Mouse (Mus musculus) midbrain, embryonic 16.5 days (tissue): ENCODE results near the gene Serpine2. TPM values are rescaled to one million over a fixed set of nuclear protein-coding genes. Genes with fewer than 3 reads are reported as not detected.
A peak's percentile ranks its signal among the peaks of the same experiment; 100 is the strongest.

Experiments used
- ATAC-seq: fragments of 200-750 bp; cut with Nextera tagmentation; 2 replicates; pipeline ENCODE4 v1.8.0; 2017; ENCODE audit warnings: moderate TSS enrichment
- H3K27ac ChIP-seq: fragments of 300-500 bp; sonication (generic); 2 replicates; pipeline ENCODE4 v1.5.1; 2014; ENCODE audit warnings: mild to moderate bottlenecking, low read length, mixed read lengths
- H3K27me3 ChIP-seq: fragments of 300-500 bp; sonication (generic); 2 replicates; pipeline ENCODE4 v1.6.1; 2014; ENCODE audit warnings: low read depth, low read length, mixed read lengths; ENCODE audit not compliant: control insufficient read depth, insufficient read depth
- H3K36me3 ChIP-seq: fragments of 300-500 bp; sonication (generic); 2 replicates; pipeline ENCODE4 v1.6.1; 2014; ENCODE audit warnings: mild to moderate bottlenecking, low read length, moderate library complexity, mixed read lengths; ENCODE audit not compliant: control insufficient read depth, insufficient read depth
- H3K4me1 ChIP-seq: fragments of 300-500 bp; sonication (generic); 2 replicates; pipeline ENCODE4 v1.6.1; 2014; ENCODE audit warnings: mild to moderate bottlenecking, low read length, mixed read lengths; ENCODE audit not compliant: control insufficient read depth, insufficient read depth
- H3K4me2 ChIP-seq: fragments of 300-500 bp; sonication (generic); 2 replicates; pipeline ENCODE4 v1.6.1; 2014; ENCODE audit warnings: mild to moderate bottlenecking, low read length, mixed read lengths
- H3K4me3 ChIP-seq: fragments of 300-500 bp; sonication (generic); 2 replicates; pipeline ENCODE4 v1.5.1; 2014; ENCODE audit warnings: low read depth, mild to moderate bottlenecking, low read length, moderate library complexity, mixed read lengths
- H3K9ac ChIP-seq: fragments of 300-500 bp; sonication (generic); 2 replicates; pipeline ENCODE4 v1.6.1; 2014; ENCODE audit warnings: low read depth, low read length, mixed read lengths
- H3K9me3 ChIP-seq: fragments of 300-500 bp; sonication (generic); replicated peaks from 2 replicates; pipeline ENCODE4 v1.6.1; 2014; ENCODE audit warnings: mild to moderate bottlenecking, low read length, mixed read lengths; ENCODE audit not compliant: control insufficient read depth, poor library complexity, severe bottlenecking
- WGBS: fragments of 180-500 bp; shearing (Covaris S2); extraction: QIAGEN DNeasy Blood & Tissue Kit; methylation state at CpG from one replicate; pipeline ENCODE4 v1.1.7; 2014; 5-methylcytosine and 5-hydroxymethylcytosine counted together
- polyA plus RNA-seq: library from polyadenylated mRNA; unstranded; fragments of >200 nt; fragmentation: Nextera tagmentation; extraction: Ambion mirVana; gene quantifications from 2 replicates; pipeline ENCODE4 v1.2.1, GENCODE M21; 2015

The Serpine2 gene
- polyA plus RNA-seq, 1 experiment from 2014 or later = 259 TPM

DNA sequence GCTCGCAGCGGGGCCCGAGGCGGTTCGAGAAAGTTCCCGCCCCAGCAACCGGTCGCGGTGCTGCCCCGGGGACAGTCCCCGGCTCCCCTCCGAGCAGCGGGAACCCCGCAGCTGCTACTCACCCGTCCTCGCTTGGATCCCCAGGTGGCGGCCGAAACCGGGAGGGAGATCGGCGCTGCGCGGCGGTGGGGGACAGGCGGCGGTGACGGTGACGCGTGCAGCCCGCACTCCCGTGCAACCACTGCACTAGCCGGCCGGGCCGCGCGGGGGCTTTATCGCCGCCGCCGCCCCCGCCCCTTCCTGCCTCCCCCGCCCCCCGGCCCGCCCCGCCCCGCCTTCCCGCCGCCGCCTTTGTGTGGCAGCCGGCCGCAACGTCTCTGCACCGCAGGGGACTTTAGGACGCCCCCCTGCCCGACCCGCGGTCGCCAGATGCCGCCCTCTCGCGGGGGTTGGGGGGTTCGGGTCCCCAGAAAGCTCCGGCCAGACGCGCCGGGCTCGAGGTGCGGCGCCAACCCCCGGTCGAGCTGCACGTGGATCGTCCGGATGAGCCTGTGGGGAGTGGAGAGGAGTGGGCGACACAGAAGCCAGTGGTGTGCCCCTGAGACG is 2.5 kb downstream of the Serpine2 start:
- peak; percentile 68 for ATAC-seq
- Histone ChIP-seq H3K4me3 (peak overlapping the region; percentile 68), H3K9ac (peak overlapping the region; percentile 78), H3K4me1 (peaks cover 22% of the 10 kb centered on the region), H3K36me3 (no peaks in the 10 kb centered on the region), H3K9me3 (no peaks in the 10 kb centered on the region; the same call in 1 of the 2 replicates), H3K4me2 (peak overlapping the region; percentile 92), H3K27ac (peak overlapping the region; percentile 5; the same call in 1 of the 2 replicates), H3K27me3 (no peaks in the 10 kb centered on the region; the same call in 1 of the 2 replicates)
- under 1% methylated on average over 47 of the region's 76 CpGs for WGBS

- Histone ChIP-seq H3K36me3 (no peaks in the 10 kb centered on the region), H3K9ac (peak overlapping the region; percentile 78), H3K4me3 (peak overlapping the region; percentile 68), H3K4me2 (peak overlapping the region; percentile 92), H3K4me1 (peaks cover 22% of the 10 kb centered on the region), H3K27ac (peak overlapping the region; percentile 5; the same call in 1 of the 2 replicates), H3K27me3 (no peaks in the 10 kb centered on the region; the same call in 1 of the 2 replicates), H3K9me3 (no peaks in the 10 kb centered on the region)
- peak; percentile 30 for ATAC-seq
- WGBS = 2% methylated on average over 27 of the region's 32 CpGs
Measured at GRCm38 (mm10) chr1:79857681-79858388, 3.1 kb downstream of the Serpine2 start.

DNA sequence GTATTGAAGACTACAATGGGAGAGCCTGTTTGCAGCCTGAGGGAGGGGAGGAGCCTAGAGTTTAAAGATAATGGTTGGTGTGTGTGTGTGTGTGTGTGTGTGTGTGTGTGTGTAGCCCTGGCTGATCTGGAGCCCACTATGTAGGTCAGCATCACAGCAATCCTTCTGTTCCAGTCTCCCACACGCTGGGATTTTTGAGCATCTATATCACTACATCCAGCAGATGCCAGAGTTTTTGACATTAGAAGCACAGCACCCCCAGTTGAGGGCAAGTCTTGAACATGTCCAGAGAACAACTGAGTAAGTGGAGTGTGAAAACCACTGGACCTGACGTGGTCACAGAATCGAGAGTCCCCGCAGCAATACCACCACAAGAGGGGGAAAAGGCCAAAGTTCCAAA is 4.2 kb downstream of the Serpine2 start:
- peaks cover 19% of the 10 kb centered on the region for H3K4me1 ChIP-seq
- H3K36me3 ChIP-seq = no peaks in the 10 kb centered on the region
- H3K9me3 ChIP-seq = no peaks in the 10 kb centered on the region
- no peaks in the 10 kb centered on the region; the same call in 1 of the 2 replicates for H3K27me3 ChIP-seq
- H3K27ac ChIP-seq = no peak overlapping the region
- peak overlapping the region; percentile 92 for H3K4me2 ChIP-seq
- no peak overlapping the region for H3K9ac ChIP-seq
- H3K4me3 ChIP-seq = peak overlapping the region; percentile 24
- no peak for ATAC-seq
- WGBS = 34% methylated on average over 4 of the region's 4 CpGs

DNA sequence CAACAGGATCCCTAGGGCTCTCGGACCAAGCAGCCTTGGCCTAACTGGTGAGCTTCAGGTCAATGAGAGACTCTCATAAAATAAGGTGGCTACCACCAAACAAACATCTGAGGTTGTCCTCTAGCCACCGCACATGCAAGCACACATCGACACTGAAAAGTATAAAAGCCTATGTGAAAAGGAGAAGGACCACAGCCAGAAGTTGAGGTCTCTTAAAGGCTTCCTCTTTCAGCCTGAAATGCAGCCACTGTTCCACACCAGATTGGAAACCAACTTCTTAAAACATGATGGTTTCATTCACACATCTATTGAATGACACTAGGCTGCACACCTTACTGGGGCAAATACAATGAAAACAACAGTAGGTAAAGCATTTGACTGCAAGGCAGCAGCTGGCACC is 7.5 kb downstream of the Serpine2 start:
- H3K4me2 ChIP-seq = no peak overlapping the region
- no peak overlapping the region for H3K9ac ChIP-seq
- H3K27ac ChIP-seq = no peak overlapping the region
- H3K27me3 ChIP-seq = no peaks in the 10 kb centered on the region
- WGBS = 94% methylated on average over 3 of the region's 3 CpGs
- no peak overlapping the region for H3K4me3 ChIP-seq
- no peak for ATAC-seq
- no peaks in the 10 kb centered on the region; the same call in 1 of the 2 replicates for H3K9me3 ChIP-seq
- no peaks in the 10 kb centered on the region; the same call in 1 of the 2 replicates for H3K4me1 ChIP-seq
- 0 out of 2 replicates have a peak, but pooled peaks cover 4% of the 10 kb centered on the region for H3K36me3 ChIP-seq

DNA sequence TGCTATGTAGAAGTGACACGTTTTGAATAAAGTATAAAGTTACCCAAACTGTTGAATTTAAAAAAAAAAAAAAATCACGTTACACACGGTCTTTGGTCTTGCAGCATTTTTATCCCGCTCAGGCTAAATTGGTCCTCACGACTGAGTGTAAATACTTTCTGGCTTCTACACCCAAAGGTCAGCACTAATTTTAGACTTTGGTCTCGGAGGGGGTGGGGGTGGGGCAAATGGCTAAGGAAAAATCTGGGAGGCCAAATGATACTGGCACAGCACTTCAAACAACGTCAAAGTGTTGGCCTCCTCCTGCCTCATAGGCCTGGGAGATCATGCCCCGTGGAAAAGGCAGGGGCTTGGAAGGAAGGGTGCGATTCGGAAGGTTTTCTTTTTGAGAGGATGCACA is 10.6 kb downstream of the Serpine2 start:
- no peak for ATAC-seq
- 0 out of 2 replicates have a peak, but pooled peaks cover 4% of the 10 kb centered on the region for H3K36me3 ChIP-seq
- 89% methylated on average over 10 of the region's 10 CpGs for WGBS
- H3K27me3 ChIP-seq = no peaks in the 10 kb centered on the region
- H3K27ac ChIP-seq = no peak overlapping the region
- H3K4me2 ChIP-seq = no peak overlapping the region
- no peak overlapping the region for H3K9ac ChIP-seq
- H3K4me1 ChIP-seq = no peaks in the 10 kb centered on the region; the same call in 1 of the 2 replicates
- H3K9me3 ChIP-seq = no peaks in the 10 kb centered on the region; the same call in 1 of the 2 replicates
- H3K4me3 ChIP-seq = no peak overlapping the region

GRCm38 (mm10) chr1:79848663-79849062 is 12.3 kb downstream of the Serpine2 start:
- Histone ChIP-seq H3K27me3 (no peaks in the 10 kb centered on the region), H3K9me3 (no peaks in the 10 kb centered on the region; the same call in 1 of the 2 replicates), H3K4me3 (no peak overlapping the region), H3K9ac (no peak overlapping the region), H3K36me3 (0 out of 2 replicates have a peak, but pooled peaks cover 4% of the 10 kb centered on the region), H3K4me2 (no peak overlapping the region), H3K4me1 (no peaks in the 10 kb centered on the region), H3K27ac (no peak overlapping the region)
- 86% methylated on average over 3 of the region's 3 CpGs for WGBS
- ATAC-seq = no peak

DNA sequence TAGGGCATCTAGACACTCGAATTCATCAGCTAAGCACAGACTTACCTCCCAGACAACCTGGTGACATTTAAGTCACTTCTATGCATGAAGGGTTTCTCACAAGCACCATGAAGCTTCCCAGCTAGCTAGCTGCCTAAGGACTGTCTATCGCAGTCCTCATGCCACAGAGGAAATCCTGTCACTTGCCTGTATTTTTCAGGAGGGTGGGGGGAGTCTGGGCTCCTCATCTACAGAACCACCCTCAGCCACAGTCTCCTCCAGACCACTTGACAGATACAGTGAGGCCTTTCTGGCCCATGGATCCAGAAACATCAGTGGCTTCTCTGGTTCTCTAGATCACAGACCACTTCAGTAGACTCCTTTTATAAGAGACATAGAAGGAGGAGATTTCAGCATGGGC is 14.1 kb downstream of the Serpine2 start:
- Histone ChIP-seq H3K27ac (no peak overlapping the region), H3K27me3 (no peaks in the 10 kb centered on the region), H3K9me3 (no peaks in the 10 kb centered on the region; the same call in 1 of the 2 replicates), H3K36me3 (0 out of 2 replicates have a peak, but pooled peaks cover 4% of the 10 kb centered on the region), H3K9ac (no peak overlapping the region), H3K4me2 (no peak overlapping the region), H3K4me3 (no peak overlapping the region), H3K4me1 (no peaks in the 10 kb centered on the region)
- WGBS = 96% methylated on average over 2 of the region's 2 CpGs
- no peak for ATAC-seq

DNA sequence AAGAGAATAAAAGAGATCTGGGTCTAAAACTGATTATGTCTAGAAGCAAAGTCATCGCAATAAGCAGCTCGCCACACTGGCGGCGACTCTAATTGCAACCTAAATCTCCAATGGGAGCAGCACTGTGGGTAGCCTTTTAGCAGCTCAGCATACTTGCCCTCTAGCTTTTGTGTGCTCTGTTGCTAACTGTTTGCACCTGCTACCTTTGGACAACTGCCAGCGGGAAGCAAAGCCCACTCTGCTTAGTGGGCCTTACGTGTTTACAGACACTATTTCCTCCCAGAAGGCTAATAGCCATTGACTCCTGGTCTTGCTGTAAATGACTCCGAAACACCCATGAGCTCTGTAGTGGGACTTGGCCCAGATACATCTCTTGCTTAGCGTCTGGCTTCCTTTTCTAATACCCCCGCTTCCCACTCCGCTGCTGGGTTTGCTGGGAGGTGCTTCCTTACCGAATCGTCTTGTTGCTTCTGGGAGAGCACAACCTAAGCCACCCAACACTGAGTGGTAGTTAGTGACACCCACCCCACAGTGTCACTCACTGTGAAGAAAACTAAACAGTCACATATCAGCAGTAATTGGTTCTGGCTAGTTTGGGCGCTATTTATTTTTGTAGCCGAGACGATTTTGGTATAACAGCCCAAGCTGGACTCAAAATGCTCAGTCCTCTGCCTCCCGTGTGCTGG is 28.1 kb downstream of the Serpine2 start:
- Histone ChIP-seq H3K4me3 (no peak overlapping the region), H3K4me1 (peaks cover 4% of the 10 kb centered on the region), H3K27me3 (no peaks in the 10 kb centered on the region), H3K27ac (0 out of 2 replicates have a peak overlapping the region, but pooled peaks have one; percentile 32), H3K9me3 (no peaks in the 10 kb centered on the region), H3K9ac (no peak overlapping the region), H3K4me2 (peak overlapping the region; percentile 3; the same call in 1 of the 2 replicates), H3K36me3 (no peaks in the 10 kb centered on the region)
- 39% methylated on average over 16 of the region's 16 CpGs for WGBS
- ATAC-seq = peak; percentile 93
